Comparison of ENCODE assay signal across 35 mouse cellular contexts in genomic region chr5:65941145-65941544, GRCm38 (mm10). TPM values are rescaled to one million over a fixed set of nuclear protein-coding genes. Genes with fewer than 3 reads are reported as not detected.
"Had no signal": no experiment of that assay in that cellular context is flagged by ENCODE, and none has a peak within 500 bp of the region (broad histone marks: within the 10 kb centered on the region; RNA-seq: fewer than 3 reads in every experiment).

No protein-coding gene starts in this region.

- H3K4me3 ChIP-seq: heart, embryonic 10.5 days; heart, embryonic 13.5 days; heart, embryonic 15.5 days; hindbrain, embryonic 13.5 days; hindbrain, embryonic 15.5 days; intestine, embryonic 15.5 days; limb, embryonic 13.5 days; limb, embryonic 15.5 days; liver, embryonic 12.5 days had no signal

- DNase-seq: gastrocnemius, postnatal 10 days; gastrocnemius, postnatal 25 days; heart, adult 18-20 months; heart, postnatal 14 days; heart, postnatal 36 days; kidney, adult 18-20 months; kidney, adult 8-10 months; kidney, postnatal 10 days; kidney, postnatal 25 days; layer of hippocampus, adult 9-11 months; layer of hippocampus, postnatal 36 days; left cerebral cortex, postnatal 4 days had no signal

- H3K9me3 ChIP-seq: heart, embryonic 10.5 days; heart, embryonic 13.5 days; heart, embryonic 15.5 days; hindbrain, embryonic 13.5 days; hindbrain, embryonic 15.5 days; intestine, embryonic 15.5 days; limb, embryonic 13.5 days; limb, embryonic 15.5 days; liver, embryonic 12.5 days had no signal

- H3K4me1 ChIP-seq: hindbrain, embryonic 13.5 days; hindbrain, embryonic 15.5 days; intestine, embryonic 15.5 days; limb, embryonic 13.5 days; limb, embryonic 15.5 days; liver, embryonic 12.5 days had no signal

- H3K36me3 ChIP-seq: heart, embryonic 10.5 days; heart, embryonic 13.5 days; heart, embryonic 15.5 days; hindbrain, embryonic 13.5 days; hindbrain, embryonic 15.5 days; intestine, embryonic 15.5 days; limb, embryonic 13.5 days; limb, embryonic 15.5 days; liver, embryonic 12.5 days had no signal

- H3K27me3 ChIP-seq: heart, embryonic 13.5 days; heart, embryonic 15.5 days; hindbrain, embryonic 13.5 days; hindbrain, embryonic 15.5 days; intestine, embryonic 15.5 days; limb, embryonic 13.5 days; limb, embryonic 15.5 days had no signal

- ATAC-seq: hindbrain, postnatal 0 days; inflammation-experienced regulatory T-cells, adult 6 months; intestine, embryonic 15.5 days; intestine, postnatal 0 days; liver, embryonic 12.5 days had no signal

RNA-seq across cellular contexts. Expression of gene Chrna9, which starts 6.4 kb away (rescaled TPM):
- total RNA-seq: granulocyte monocyte progenitor cell, adult 5-6 weeks; heart, adult 18-20 months; heart, postnatal 36 days; hematopoietic stem cell, adult 5-6 weeks; hindbrain, postnatal 0 days; layer of hippocampus, adult 18-20 months; layer of hippocampus, adult 8-10 months; layer of hippocampus, postnatal 14 days; layer of hippocampus, postnatal 36 days; left cerebral cortex, adult 18-20 months; left cerebral cortex, adult 8-10 months; left cerebral cortex, postnatal 10 days; left cerebral cortex, postnatal 25 days; left cerebral cortex, postnatal 4 days; liver, adult 2 months had no signal
- polyA plus RNA-seq: heart, embryonic 13.5 days; heart, postnatal 0 days; hindbrain, embryonic 13.5 days; hindbrain, embryonic 15.5 days; hindbrain, postnatal 0 days; intestine, embryonic 15.5 days; intestine, postnatal 0 days; liver, adult 2 months; liver, embryonic 12.5 days had no signal
